Mouse (Mus musculus): ENCODE data around the gene Zglp1.

Gene Zglp1

DNA sequence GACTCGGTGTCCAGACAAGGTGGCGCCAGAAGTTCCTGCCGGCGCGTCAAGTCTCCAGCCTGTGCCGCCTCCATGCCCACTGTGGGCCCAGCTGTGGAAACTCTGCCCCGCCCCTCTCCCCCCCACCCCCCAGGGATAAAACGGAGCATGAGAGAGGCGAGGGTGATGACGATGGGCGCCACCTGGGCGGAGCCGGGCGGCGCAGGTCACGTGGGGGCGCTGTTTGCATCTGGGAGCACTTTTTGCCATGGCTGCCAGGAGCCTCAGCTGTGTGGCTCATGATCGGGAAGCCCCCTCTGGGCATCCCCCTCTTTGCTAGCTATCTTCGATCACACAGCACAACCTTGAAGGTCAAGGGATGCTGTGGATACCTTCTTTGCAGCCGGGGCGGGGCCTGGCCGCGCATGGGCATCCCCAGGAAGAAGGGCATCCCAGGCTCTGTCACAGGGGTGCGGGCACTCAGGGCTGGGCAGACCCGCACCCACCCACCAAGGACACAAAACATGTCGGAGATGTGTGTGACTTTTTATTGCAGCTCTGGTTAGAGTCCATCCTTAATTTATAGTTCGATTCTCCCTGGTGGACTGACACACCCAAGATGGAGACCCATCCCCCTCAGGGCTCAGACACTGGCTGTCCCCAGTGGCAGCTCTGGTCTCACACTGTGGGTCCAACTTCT lies at the start of gene Zglp1:
TSS of gene Zglp1 (minus strand) at position 88 of the 679 bp plus-strand sequence.
- DNase-seq (ENCODE audit: low spot score in 2 of 2), result no peak

DNA sequence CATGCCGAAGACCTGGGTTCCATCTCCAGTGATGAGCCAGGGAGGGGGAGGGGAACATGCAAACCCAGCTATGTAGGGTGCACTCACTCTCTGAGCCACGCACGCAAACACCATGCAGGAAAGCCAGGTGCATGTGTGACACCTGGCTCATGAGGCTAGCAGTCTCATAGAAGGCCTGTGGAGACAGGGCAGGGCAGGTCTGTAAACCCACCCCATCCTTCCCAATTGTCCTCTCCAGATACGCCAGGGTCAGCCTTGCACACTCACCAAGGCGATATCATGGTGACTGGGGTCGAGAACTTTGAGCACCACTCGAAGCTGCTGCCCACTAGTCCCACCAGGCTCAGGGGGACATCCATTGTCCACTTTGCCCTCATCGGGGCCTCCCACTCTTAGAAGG lies 48.2 kb upstream of the Zglp1 start:
- DNase-seq (ENCODE audit: low spot score in 2 of 2), result no peak

DNA sequence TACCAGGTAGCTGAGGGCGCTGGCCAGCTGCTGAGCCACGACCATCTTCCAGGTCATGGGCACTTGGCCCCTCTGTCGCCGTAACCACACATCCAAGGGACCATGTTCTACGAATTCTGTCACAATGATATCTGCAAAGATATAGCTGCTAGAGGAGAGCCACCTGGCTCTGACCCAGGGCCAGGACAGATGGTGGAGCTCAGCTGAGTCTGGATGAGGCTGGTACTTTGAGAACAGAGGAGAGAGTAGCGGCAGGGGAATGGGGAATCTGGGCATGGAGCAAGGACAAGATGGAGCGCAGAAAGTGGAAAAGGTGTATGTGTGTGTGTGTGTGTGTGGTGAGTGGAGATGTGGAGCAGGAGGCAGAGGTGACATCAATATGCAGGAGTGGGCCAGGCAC lies 47.3 kb upstream of the Zglp1 start:
- DNase-seq (ENCODE audit: low spot score in 2 of 2), result no peak

GRCm38 (mm10) chr9:21113751-21114150 lies 46.9 kb upstream of the Zglp1 start:
- no peak for DNase-seq (ENCODE audit: low spot score in 2 of 2)

- DNase-seq (ENCODE audit: low spot score in 2 of 2), result no peak
These were observed 40.8 kb upstream of the Zglp1 start for GRCm38 (mm10) chr9:21107607-21108237.

GRCm38 (mm10) chr9:21105760-21106564 lies 39.1 kb upstream of the Zglp1 start:
- DNase-seq (ENCODE audit: low spot score in 2 of 2), result no peak

GRCm38 (mm10) chr9:21104814-21105213 lies 37.9 kb upstream of the Zglp1 start:
- no peak for DNase-seq (ENCODE audit: low spot score in 2 of 2)

DNA sequence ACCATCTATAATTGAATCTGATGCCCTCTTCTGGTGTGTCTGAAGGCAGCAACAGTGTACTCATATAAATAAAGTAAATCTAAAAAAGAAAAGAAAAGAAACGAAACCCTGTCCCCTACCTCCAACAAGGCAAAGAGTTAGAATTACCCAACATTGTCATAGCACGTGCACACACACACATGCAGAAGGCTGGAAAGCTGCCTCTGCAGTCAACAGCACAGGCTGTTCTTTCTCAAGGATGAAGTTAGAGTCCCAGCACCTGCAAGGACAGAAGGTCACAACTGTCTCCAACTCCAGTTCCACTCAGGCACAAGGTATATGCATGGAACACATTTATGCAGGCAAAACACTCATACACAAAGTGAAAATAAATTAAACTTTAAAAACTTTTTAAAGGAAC lies 35.2 kb upstream of the Zglp1 start:
- DNase-seq (ENCODE audit: low spot score in 2 of 2), result no peak

DNA sequence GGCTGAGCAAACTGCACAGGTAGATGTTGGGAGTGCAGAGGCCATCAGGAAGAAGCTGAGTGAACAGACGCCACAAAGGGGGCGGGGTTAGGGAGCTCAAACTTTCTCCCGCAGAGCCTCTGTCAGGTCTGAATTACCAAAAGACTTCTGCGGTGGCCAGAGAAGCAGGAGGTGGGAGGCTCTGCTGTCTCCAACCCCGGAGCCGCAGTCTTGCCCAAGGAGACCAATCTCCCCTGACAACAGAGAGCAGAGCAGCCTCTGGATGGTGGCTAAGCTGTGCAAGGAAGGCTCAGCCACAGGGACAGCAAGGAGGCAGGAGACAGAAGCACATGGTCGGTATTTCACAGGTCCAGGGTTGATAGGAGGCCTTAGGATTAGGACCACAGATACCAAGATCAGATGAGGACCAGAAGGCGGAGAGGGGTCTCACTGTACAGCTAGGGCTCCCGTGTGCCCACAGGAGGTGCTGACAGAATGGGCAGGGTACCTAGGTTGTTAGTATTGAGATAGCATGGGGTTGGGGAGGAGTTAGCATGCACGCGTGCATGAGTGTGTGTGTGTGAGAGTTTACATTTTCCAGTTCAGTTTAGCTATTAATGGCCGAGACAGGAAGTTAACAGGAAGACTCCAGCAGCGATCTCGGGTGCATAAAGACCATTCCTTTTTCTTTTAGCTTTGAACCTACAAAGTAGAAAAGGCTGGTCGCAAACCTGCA lies 33.7 kb upstream of the Zglp1 start:
- DNase-seq (ENCODE audit: low spot score in 2 of 2), result no peak

- no peak for DNase-seq (ENCODE audit: low spot score in 2 of 2)
These were observed 30.9 kb upstream of the Zglp1 start for GRCm38 (mm10) chr9:21097793-21098192.

- DNase-seq (ENCODE audit: low spot score in 2 of 2), result no peak
These were observed 29.1 kb upstream of the Zglp1 start for GRCm38 (mm10) chr9:21095958-21096357.

GRCm38 (mm10) chr9:21093423-21093822 lies 26.5 kb upstream of the Zglp1 start:
- no peak for DNase-seq (ENCODE audit: low spot score in 2 of 2)

- DNase-seq (ENCODE audit: low spot score in 2 of 2), result peak; percentile 97 to 98
These were observed 24.9 kb upstream of the Zglp1 start, which contains the start of the genes Gm38431 and Raver1 for GRCm38 (mm10) chr9:21091707-21092320. Gene Gm38431, minus strand, starts transcription at chr9:21091997. Gene Raver1, minus strand, starts transcription at chr9:21092008.

DNA sequence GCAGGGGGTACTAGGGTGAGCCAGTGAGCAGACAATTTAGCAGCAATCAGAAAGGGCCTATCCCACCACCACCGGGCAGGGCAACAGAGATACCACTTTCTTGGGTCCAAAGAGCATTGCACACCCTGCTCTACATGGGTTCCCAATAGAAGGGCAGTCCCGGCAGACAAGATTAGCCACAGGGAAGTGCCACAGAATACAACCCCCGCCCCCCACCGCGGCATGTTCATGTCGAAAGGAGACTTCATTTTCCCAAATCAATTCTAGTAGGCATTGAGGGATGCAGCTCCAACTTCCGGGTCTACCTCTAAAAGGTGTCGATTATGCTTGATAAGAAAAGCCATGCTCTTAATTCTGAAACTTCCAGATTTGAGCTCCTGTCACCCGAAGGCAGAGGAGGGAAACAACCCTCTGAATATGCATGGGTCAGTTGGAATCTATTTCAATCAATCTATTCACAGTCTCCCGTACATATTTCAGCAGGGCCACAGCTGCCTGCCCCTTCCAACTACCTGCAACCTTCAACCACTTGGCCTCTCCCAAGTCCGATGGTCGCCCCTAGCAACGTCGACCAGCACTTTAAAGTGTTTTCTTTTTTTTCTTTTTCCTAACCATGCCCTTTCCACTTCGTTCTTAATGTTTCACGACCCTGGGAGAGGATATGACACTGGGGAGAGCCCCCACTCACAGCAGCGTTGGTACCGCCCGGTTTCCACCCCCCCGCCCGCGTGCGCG lies 24.2 kb upstream of the Zglp1 start:
- DNase-seq (ENCODE audit: low spot score in 2 of 2), result no peak

DNA sequence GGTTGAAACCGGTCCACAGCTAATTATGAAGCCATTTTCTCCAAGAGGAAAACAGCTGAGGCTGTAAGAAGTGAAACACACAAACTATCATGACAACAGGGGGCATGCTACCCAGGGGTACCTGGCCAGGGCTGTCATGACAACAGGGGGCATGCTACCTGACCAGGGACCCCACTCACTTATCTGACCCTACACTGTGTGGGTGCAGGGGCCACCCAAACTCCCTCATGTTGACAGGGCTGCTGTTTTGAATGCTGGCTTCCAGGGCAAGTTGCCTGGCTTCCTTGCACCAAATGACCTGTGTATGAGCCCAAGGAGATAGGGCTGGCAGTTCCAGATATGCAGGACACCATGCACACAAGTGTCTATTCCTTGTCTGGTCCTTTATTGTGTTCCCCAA lies 23.6 kb upstream of the Zglp1 start:
- DNase-seq (ENCODE audit: low spot score in 2 of 2), result no peak

DNA sequence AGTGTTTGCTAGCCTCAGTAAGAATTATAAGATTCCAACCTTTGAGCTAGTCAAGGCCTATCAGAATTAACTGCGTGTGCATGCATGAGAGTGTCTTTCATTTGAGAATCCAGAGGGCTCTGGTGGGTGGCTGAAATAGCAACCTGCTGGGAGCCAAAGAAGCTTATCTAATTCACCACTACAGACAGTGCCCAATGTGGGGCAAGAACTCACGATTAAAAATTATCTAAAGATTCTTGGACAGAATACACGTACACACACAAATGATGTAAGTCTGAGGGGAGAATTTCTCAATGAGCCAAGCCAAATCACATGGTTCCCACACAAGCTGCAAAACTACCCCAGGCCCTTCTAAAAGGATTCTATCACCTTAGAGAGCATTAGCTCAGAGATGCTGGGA lies 16.4 kb upstream of the Zglp1 start:
- DNase-seq (ENCODE audit: low spot score in 2 of 2), result no peak

GRCm38 (mm10) chr9:21081127-21081526 lies 14.2 kb upstream of the Zglp1 start:
- DNase-seq (ENCODE audit: low spot score in 2 of 2), result no peak

GRCm38 (mm10) chr9:21075625-21076024 lies 8.7 kb upstream of the Zglp1 start:
- DNase-seq (ENCODE audit: low spot score in 2 of 2), result no peak

DNA sequence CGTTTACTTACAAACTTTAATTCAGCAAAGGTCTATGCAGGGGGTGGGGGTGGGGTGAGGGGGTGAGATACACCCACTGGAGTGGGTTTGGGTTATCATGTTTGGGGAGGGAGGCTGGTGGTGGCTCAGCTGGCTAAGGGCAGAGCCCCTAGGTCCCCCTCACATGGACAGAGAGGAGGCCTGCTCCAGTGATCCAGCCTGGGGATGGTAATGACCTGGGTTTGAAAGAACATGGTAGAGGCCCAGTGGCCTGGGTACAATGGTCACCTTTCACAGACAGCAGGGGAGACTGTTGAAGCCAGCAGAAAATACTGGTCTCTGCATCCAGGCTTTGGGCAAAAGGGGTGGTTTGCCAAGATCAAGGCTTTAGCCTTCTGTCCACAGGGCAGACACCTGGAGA lies 7.3 kb upstream of the Zglp1 start:
- no peak for DNase-seq (ENCODE audit: low spot score in 2 of 2)

DNA sequence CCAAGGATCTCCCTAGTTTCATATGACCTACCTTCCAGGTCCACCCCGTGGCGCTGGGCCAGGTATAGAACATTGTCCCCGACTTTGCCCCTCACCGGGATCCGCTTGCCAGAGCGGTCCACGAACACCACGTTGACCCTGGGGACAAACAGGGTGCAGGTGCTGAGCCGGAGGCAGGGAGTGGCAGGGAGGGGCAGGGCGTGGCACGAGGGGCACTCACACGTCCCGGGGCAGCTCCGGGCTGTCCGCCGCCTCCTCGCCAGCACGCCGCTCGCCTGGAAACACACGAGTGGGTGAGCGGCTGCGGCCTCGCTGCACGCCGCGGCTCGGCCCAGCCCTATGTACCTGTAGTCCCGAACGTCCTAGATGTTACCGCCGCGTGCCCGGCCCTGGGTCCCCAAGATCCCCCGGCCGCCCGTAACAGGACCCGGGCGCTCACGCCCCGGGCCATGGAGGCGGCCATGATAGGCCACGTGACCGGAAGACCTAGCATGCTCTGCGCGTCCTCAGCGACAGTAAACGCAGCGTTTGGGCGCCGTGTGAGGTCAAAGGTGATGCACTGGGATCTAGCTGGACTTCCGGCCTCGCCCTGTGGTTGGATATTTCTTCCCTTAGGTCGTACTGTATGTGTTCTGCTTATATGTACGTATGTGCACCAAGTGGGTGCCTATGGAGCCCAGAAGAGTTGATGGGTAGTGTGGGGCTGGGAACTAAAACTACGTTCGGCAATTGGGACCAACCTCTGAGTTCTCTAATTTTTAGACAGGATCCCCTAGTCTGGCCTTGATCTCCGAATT lies 6.3 kb upstream of the Zglp1 start, which contains the start of the genes Gm49373 and Fdx1l:
TSS of gene Gm49373 (minus strand) at position 53 of the 797 bp plus-strand sequence.
TSS of gene Fdx1l (minus strand) at position 571 of the 797 bp plus-strand sequence.
- DNase-seq (ENCODE audit: low spot score in 2 of 2), result peak; percentile 82 to 87
